Mouse (Mus musculus) lung, postnatal 14 days (tissue): Measurements from ENCODE around the gene Sycp2l.

Experiments
- DNase-seq: peaks from one replicate; pipeline ENCODE4 v3.0.0; 2021

Sycp2l gene

GRCm38 (mm10) chr13:41113940-41114339, at the start of gene Sycp2l:
Sycp2l (plus strand) TSS chr13:41114307.
- no peak for DNase-seq

- DNase-seq, result no peak
Observed at GRCm38 (mm10) chr13:41067618-41068017, 46.5 kb upstream of the Sycp2l start.

DNA sequence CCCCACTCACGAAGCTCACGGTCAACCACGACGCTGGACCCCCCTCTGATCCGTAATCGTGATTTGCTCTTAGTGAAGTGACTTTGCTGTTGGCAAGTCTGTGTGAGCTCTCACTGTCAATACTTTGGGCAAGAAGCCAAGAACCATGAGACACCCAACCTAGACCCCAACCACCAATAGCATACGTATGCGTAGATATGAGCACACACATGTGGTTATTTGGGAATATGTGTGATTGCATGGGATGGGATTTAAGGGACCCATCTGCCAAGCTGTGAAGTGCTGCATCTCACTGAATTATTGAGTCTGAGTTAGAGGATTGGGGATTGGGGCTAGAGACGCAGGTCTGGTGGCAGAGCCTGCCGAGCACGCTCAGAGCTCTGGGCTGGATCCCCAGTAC, 42.5 kb upstream of the Sycp2l start:
- no peak for DNase-seq

GRCm38 (mm10) chr13:41073819-41074218, 40.3 kb upstream of the Sycp2l start:
- no peak for DNase-seq

DNA sequence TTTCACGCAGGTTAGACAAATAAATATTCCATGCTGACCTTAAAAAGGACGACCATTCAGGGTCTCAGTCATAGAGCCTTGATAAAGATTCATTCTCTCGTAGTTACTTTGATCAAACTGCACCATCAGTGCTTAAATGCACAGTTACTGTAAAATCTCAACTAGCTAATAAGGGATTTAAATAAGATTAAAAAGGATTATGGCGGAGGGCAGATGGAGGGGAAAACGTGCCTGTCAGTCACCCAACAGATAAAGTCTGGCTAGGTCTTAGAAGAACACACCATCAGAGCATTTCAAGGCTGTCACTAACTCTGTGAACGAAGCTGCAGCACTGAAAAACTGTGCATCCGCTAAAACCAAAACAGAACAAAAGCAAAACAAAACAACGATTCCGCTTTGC, 36.2 kb upstream of the Sycp2l start:
- DNase-seq, result no peak

- DNase-seq, result no peak
Observed at GRCm38 (mm10) chr13:41078690-41079420, 35.3 kb upstream of the Sycp2l start.

GRCm38 (mm10) chr13:41079421-41079780, 34.7 kb upstream of the Sycp2l start, which contains the start of gene Mak:
Mak (minus strand) TSS chr13:41079706.
- DNase-seq, result peak; percentile 63

DNA sequence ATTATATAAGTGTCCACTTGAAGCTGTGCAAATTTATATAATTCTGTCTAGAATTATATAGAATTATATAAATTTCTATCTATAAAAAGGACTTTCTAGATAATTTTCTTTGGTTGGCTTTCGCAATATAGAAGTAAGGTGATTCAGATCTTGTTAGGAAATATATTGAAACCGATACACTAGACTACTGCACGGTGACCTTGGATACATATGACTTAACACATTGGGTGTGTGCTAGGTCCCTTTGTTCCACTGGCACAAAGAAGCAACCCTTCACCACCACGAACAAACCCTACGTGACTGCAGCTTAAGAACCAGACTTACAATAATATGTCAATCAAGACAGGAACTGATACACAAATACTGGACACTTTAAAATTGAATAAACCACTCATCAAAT, 34.2 kb upstream of the Sycp2l start:
- DNase-seq, result no peak

- no peak for DNase-seq
Observed at GRCm38 (mm10) chr13:41080700-41081099, 33.4 kb upstream of the Sycp2l start.

GRCm38 (mm10) chr13:41084521-41084920, 29.6 kb upstream of the Sycp2l start:
- DNase-seq, result no peak

DNA sequence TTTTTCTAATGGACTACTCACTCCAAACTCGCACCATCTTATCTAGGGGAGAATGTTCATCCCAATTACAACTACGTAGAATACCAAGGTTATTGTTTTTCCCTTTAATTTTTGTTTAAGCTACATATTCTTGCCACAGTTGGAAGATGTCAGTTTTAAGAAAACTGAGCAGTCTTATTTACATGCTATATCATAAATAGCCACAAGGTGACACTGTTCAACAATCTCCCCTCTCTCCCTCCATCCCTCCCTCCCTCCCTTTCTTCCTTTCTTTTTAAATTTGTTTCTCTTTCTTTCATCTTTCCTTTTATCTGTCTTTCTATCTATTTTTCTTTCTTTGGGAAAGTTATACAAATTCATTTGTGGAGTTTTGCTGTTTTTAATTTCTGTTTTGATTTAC, 29.0 kb upstream of the Sycp2l start:
- no peak for DNase-seq

DNA sequence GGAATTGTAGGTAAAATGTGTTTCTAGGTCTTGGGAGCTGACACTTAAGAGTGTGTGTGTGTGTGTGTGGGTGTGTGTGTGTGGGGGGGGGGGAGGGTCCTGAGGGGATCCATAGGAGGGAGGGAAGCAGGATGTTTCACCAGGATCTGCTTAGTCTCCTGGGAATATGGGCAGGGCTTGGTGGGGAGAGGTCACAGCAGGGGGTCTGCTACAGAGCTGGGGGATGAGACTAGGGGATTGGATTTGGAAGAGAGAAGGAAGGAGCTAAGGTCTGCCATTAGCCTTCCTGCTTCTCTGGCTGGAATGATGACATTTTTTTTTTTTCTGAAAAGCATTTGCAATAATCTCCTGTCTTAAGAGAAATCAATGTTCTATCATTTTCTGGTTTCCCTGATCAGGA, 25.4 kb upstream of the Sycp2l start:
- DNase-seq, result no peak

- no peak for DNase-seq
Observed at GRCm38 (mm10) chr13:41091271-41091670, 22.8 kb upstream of the Sycp2l start.

GRCm38 (mm10) chr13:41094160-41094559, 19.9 kb upstream of the Sycp2l start:
- no peak for DNase-seq

DNA sequence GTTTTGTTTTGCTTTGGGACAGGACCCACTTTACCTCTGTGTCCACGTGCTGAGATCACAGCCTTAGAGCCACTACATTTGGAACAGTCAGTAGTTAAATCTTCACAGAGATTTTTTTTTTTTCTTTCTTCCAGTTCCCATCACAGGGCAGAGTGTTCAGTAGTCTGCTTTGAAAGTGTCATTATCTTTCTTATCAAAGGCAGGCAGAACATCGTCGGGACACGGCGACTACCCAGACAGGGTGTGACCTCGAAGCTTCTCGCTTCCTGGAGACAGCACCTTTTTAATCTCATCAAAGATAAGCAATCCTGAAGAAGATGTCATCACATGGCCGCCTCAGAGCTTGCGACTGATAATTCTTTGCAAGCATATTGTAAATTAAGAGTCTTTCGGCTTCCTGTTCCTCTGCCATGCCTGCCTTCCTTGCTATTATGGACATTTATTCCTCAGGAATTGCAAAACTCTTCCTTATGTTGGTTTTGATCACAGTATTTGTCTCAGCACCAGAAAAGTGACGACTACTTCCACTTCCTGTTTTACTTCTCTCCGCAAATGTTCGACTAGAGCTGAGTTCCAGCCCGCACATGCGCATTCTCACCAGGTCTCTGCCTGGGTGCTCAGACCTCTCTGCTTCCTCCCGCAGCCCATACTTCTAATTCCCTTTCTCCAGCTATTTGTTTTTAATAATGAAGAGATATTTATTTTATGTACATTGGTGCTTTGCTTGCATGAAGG, 16.6 kb upstream of the Sycp2l start:
- peak; percentile 38 for DNase-seq

- DNase-seq, result no peak
Observed at GRCm38 (mm10) chr13:41098325-41098724, 15.8 kb upstream of the Sycp2l start.

GRCm38 (mm10) chr13:41100031-41100430, 14.1 kb upstream of the Sycp2l start:
- no peak for DNase-seq

DNA sequence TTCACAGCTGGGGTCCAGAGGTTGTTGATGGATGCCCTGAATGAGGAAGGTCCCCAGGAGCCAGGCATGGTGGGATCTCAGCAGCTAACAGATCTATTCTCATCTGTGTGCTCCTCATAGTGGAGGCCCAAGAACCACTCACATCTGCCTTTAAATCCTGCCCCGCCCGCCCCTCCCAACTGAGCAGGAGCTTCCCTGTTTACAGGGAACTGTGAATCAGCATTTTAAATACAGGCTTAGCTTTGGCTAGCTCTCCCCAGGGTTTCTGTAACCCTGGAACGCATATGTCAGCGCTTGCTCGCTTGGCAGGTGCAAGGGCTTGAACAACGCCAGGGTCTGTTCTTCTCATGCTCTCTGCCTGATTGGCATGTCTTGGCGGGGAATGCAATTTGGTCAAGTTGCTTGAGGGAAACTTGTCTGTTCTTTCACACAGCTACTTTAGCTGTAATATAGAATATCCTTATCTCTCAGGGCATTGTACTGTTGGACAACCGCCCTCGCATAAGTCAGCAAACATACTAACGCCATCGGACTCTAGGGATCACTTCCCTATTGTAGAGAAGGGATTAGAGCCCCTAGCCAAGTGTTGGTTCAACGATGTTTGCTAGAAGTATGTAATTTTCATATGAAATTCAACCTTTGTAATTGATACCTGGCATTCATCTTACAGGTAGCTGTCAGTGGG, 10.1 kb upstream of the Sycp2l start:
- DNase-seq, result no peak

DNA sequence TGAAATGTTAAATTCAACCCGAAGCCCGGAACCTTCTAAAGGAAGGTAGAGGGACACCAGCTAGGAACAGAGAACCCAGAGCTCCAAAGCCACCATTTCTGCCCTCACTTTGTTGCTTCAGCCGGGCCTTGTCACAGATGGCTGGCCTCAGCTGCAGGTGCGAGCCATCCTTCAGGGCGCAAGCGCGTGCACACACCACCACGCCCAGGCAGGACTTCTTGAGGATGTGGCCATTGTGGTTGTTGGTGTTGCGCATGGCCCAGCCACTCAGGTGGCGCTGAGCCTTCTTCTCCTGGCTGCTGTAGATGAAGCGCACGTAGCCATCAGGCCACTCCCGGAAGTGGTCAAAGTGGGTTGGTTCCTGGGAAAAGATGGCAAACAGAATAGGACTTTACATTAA, 8.6 kb upstream of the Sycp2l start:
- DNase-seq, result no peak

DNA sequence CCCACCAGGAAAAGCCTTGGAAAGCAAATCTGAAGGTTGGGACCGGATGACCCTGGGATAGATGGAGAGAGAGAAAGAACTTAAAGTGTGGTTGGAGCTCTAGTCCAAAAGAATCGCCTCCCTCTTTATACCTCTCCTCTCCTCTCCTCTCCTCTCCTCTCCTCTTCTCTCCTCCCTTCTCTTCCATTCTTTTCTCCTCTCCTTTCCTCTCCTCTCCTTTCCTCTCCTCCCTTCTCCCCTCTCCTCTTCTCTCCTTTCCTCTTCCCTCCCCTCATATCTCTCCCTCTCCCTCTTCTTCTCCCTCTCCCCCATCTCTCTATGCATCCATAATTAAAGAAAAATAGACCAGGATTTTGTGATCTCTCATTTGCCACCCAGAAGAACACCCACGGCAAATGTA, 3.2 kb upstream of the Sycp2l start, which contains the start of gene Gcm2:
Gene Gcm2 (minus strand): TSS at position 101 of the 400 bp plus-strand sequence.
- no peak for DNase-seq

- DNase-seq, result no peak
Observed at GRCm38 (mm10) chr13:41119152-41119945, 5.2 kb downstream of the Sycp2l start.

GRCm38 (mm10) chr13:41123666-41124225, 9.6 kb downstream of the Sycp2l start:
- no peak for DNase-seq

DNA sequence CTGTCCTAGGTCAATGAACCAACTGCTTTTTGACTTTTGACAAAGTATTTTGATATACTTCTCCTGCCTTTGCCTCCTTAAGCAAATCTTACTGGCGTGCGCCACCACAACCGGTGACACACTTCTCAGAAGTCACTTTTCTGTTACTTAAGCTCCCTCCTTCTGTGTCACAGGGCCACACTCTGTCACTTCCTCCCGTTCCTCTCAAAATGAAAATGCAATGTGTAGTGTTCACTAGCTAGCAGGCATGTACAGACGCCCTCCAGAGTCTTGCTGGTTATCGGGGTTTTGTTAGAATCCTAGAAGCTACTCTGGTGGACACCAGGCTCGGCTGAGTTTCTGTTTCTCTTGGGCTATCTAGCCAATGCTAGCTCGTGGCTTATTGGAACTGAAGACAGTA, 14.2 kb downstream of the Sycp2l start:
- DNase-seq, result no peak
